Mouse (Mus musculus) CH12.LX (cell line): ENCODE data around the gene Rps6ka5. TPM values are rescaled to one million over a fixed set of nuclear protein-coding genes. Genes with fewer than 3 reads are reported as not detected.
A peak's percentile ranks its signal among the peaks of the same experiment; 100 is the strongest.

ENCODE experiments used
- DNase-seq: peaks from one replicate; pipeline ENCODE4 v3.0.0-alpha.2; 2013; ENCODE audit errors: extremely low read depth
- H3K27ac ChIP-seq: 2 replicates; pipeline ENCODE4 v1.5.1; 2012; ENCODE audit warnings: low read depth, mild to moderate bottlenecking, control low read depth, moderate library complexity; ENCODE audit not compliant: insufficient read depth
- H3K27me3 ChIP-seq: replicated peaks from 2 replicates; pipeline ENCODE3; 2012; ENCODE audit warnings: inconsistent platforms
- H3K36me3 ChIP-seq, 2 experiments: replicated peaks in 1 of 2; 2 replicates each; pipeline versions ENCODE3 to v1.6.1; 2012; ENCODE audit warnings: inconsistent platforms in 1 of 2, low read length in 1 of 2, mild to moderate bottlenecking in 1 of 2, mixed read lengths in 1 of 2, moderate library complexity in 1 of 2; ENCODE audit not compliant: control insufficient read depth in 1 of 2, insufficient read depth in 1 of 2
- H3K4me1 ChIP-seq, 2 experiments: 2 replicates each; pipeline ENCODE4 v1.6.1; 2012; ENCODE audit warnings: inconsistent platforms in 1 of 2, moderate library complexity in 1 of 2; ENCODE audit not compliant: insufficient read depth in 2 of 2, control insufficient read depth in 1 of 2
- H3K4me2 ChIP-seq: 2 replicates; pipeline ENCODE4 v1.6.1; 2012; ENCODE audit warnings: low read depth, mild to moderate bottlenecking, control low read depth; ENCODE audit not compliant: poor library complexity, insufficient read depth, severe bottlenecking
- H3K4me3 ChIP-seq, 3 experiments: fragments of 150-350 bp in 1 of 3; sonication (generic) in 1 of 3; replicated peaks in 1 of 3; 2 replicates each; pipeline versions ENCODE3 to v1.5.1; 2011 to 2012; ENCODE audit warnings: low read depth in 2 of 3, low read length in 2 of 3, mild to moderate bottlenecking in 2 of 3, moderate library complexity in 2 of 3, control low read depth in 1 of 3, improper control_type of control experiment in 1 of 3, inconsistent platforms in 1 of 3, mixed read lengths in 1 of 3; ENCODE audit not compliant: poor library complexity in 1 of 3
- H3K79me2 ChIP-seq: replicated peaks from 2 replicates; pipeline ENCODE4 v1.6.1; 2012; ENCODE audit warnings: mild to moderate bottlenecking, moderate library complexity; ENCODE audit not compliant: control insufficient read depth, poor library complexity, insufficient read depth, severe bottlenecking; ENCODE audit errors: extremely low read depth
- H3K9ac ChIP-seq: 2 replicates; pipeline ENCODE4 v1.6.1; 2012; ENCODE audit warnings: low read depth, mild to moderate bottlenecking, control low read depth, moderate library complexity; ENCODE audit not compliant: insufficient read depth
- H3K9me3 ChIP-seq: replicated peaks from 2 replicates; pipeline ENCODE3; 2012; ENCODE audit warnings: low read length, inconsistent platforms, mixed read lengths
- BHLHE40 ChIP-seq: IDR thresholded peaks from 2 replicates; pipeline ENCODE4 v1.6.1; 2011; ENCODE audit warnings: mild to moderate bottlenecking, low read depth, low read length, improper control_type of control experiment
- CHD1 ChIP-seq: IDR thresholded peaks from 2 replicates; pipeline ENCODE4 v1.6.1; 2012; ENCODE audit warnings: low read depth, low read length, improper control_type of control experiment, inconsistent platforms
- CHD2 ChIP-seq: IDR thresholded peaks from 2 replicates; pipeline ENCODE4 v1.6.1; 2011; ENCODE audit warnings: low read length, improper control_type of control experiment
- ELF1 ChIP-seq: IDR thresholded peaks from 2 replicates; pipeline ENCODE4 v1.6.1; 2014; ENCODE audit warnings: low read depth, mild to moderate bottlenecking, inconsistent platforms, low read length, improper control_type of control experiment
- EP300 ChIP-seq: IDR thresholded peaks from 2 replicates; pipeline ENCODE4 v1.6.1; 2011; ENCODE audit warnings: low read length, improper control_type of control experiment
- ETS1 ChIP-seq: conservative IDR thresholded peaks from 2 replicates; pipeline ENCODE4 v1.6.1; 2012; ENCODE audit warnings: low read depth, mild to moderate bottlenecking, inconsistent platforms, low read length, improper control_type of control experiment, moderate library complexity
- IRF4 ChIP-seq: IDR thresholded peaks from 2 replicates; pipeline ENCODE4 v1.6.1; 2014; ENCODE audit warnings: low read depth, mild to moderate bottlenecking, inconsistent platforms, low read length, improper control_type of control experiment
- JUN ChIP-seq: IDR thresholded peaks from 2 replicates; pipeline ENCODE4 v1.6.1; 2011; ENCODE audit warnings: low read depth, mild to moderate bottlenecking, low read length, improper control_type of control experiment, moderate library complexity; ENCODE audit not compliant: insufficient read depth
- JUND ChIP-seq: conservative IDR thresholded peaks from 2 replicates; pipeline ENCODE4 v1.6.1; 2011; ENCODE audit warnings: low read depth, low read length, improper control_type of control experiment
- KAT2A ChIP-seq: IDR thresholded peaks from 2 replicates; pipeline ENCODE4 v1.6.1; 2012; ENCODE audit warnings: low read length, improper control_type of control experiment, inconsistent platforms; ENCODE audit not compliant: insufficient replicate concordance
- MAFK ChIP-seq: IDR thresholded peaks from 2 replicates; pipeline ENCODE4 v1.6.1; 2011; ENCODE audit warnings: low read length, improper control_type of control experiment; ENCODE audit not compliant: insufficient replicate concordance
- MAX ChIP-seq: IDR thresholded peaks from 2 replicates; pipeline ENCODE4 v1.6.1; 2011; ENCODE audit warnings: low read length, improper control_type of control experiment
- MAZ ChIP-seq: IDR thresholded peaks from 2 replicates; pipeline ENCODE4 v1.6.1; 2012; ENCODE audit warnings: low read depth, mild to moderate bottlenecking, inconsistent platforms, low read length, improper control_type of control experiment, moderate library complexity
- MYC ChIP-seq: IDR thresholded peaks from 2 replicates; pipeline ENCODE4 v1.6.1; 2011; ENCODE audit warnings: low read depth, mild to moderate bottlenecking, improper control_type of control experiment, low read length
- NELFE ChIP-seq: IDR thresholded peaks from 2 replicates; pipeline ENCODE4 v1.6.1; 2011; ENCODE audit warnings: low read depth, low read length, improper control_type of control experiment
- NRF1 ChIP-seq: IDR thresholded peaks from 2 replicates; pipeline ENCODE4 v1.6.1; 2014; ENCODE audit warnings: low read depth, mild to moderate bottlenecking, inconsistent platforms, low read length, improper control_type of control experiment, moderate library complexity
- RAD21 ChIP-seq: IDR thresholded peaks from 2 replicates; pipeline ENCODE4 v1.6.1; 2011; ENCODE audit warnings: low read depth, mild to moderate bottlenecking, low read length, improper control_type of control experiment, moderate library complexity
- SMC3 ChIP-seq: IDR thresholded peaks from 2 replicates; pipeline ENCODE4 v1.6.1; 2011; ENCODE audit warnings: low read depth, low read length, improper control_type of control experiment
- TCF12 ChIP-seq: IDR thresholded peaks from 2 replicates; pipeline ENCODE4 v1.6.1; 2014; ENCODE audit warnings: low read depth, mild to moderate bottlenecking, inconsistent platforms, low read length, improper control_type of control experiment
- USF1 ChIP-seq: IDR thresholded peaks from 2 replicates; pipeline ENCODE4 v1.6.1; 2014; ENCODE audit warnings: low read depth, mild to moderate bottlenecking, inconsistent platforms, low read length, improper control_type of control experiment
- USF2 ChIP-seq: conservative IDR thresholded peaks from 2 replicates; pipeline ENCODE4 v1.6.1; 2011; ENCODE audit warnings: low read depth, low read length, improper control_type of control experiment
- ZC3H11A ChIP-seq: IDR thresholded peaks from 2 replicates; pipeline ENCODE4 v1.6.1; 2012; ENCODE audit warnings: low read depth, mild to moderate bottlenecking, inconsistent platforms, low read length, improper control_type of control experiment
- ZMIZ1 ChIP-seq: IDR thresholded peaks from 2 replicates; pipeline ENCODE4 v1.6.1; 2012; ENCODE audit warnings: low read depth, mild to moderate bottlenecking, inconsistent platforms, low read length, improper control_type of control experiment
- dilution Hi-C: fragments of 300-500 bp; cut with MboI; formaldehyde crosslinking; loops from 2 replicates; pipeline ENCODE4 v1.14.3; 2020; ENCODE audit warnings: low sequenced_read_pairs; ENCODE audit not compliant: extremely low pct_unique_long_range_greater_than_20kb, extremely low pct_ligation_motif_present
- in situ Hi-C: fragments of 300-500 bp; cut with MboI; formaldehyde crosslinking; loops from 3 replicates; pipeline ENCODE4 v1.14.3; 2019; ENCODE audit warnings: low sequenced_read_pairs, low pct_ligation_motif_present, low pct_unique_long_range_greater_than_20kb, mixed read lengths
- polyA plus RNA-seq: library from polyadenylated mRNA; unstranded; fragments of >175 nt; gene quantifications from 2 replicates; pipeline ENCODE4 v1.2.1, GENCODE M21; 2012; ENCODE audit warnings: low read depth; ENCODE audit not compliant: insufficient read length
- total RNA-seq, 2 experiments: library from RNA; depleted of rRNA; stranded (reverse); fragments of 300-350 nt in 1 of 2; fragments of >200 nt in 1 of 2; gene quantifications; 2 replicates each; pipeline ENCODE4 v1.2.3; 2012 to 2014

Rps6ka5 gene
- total and polyA plus RNA-seq, 3 experiments: 2.9 to 6.2 (median 4.8) TPM

GRCm38 (mm10) chr12:100716969-100717368 lies 9.8 kb downstream of the Rps6ka5 start:
- Histone ChIP-seq H3K4me3 (no peak overlapping the region), H3K4me1 (peaks cover 5 to 27% of the 10 kb centered on the region in 2 experiments; a peak in 3 of 4 replicates), H3K27me3 (no peaks in the 10 kb centered on the region), H3K79me2 (peaks cover 5% of the 10 kb centered on the region; the same call in 1 of the 2 replicates), H3K9ac (no peak overlapping the region), H3K27ac (no peak overlapping the region), H3K9me3 (no peaks in the 10 kb centered on the region), H3K4me2 (no peak overlapping the region), H3K36me3 (peaks cover 0 to 2% of the 10 kb centered on the region in 2 experiments)
- TF ChIP-seq SMC3 (no peak), JUND (no peak), MYC (no peak), ZC3H11A (no peak), BHLHE40 (no peak), JUN (no peak), MAZ (no peak), NRF1 (no peak), NELFE (no peak), USF2 (no peak), ZMIZ1 (no peak)
- no peak for DNase-seq
- in situ Hi-C loops: no loop called here
- dilution Hi-C loops: no loop called here

GRCm38 (mm10) chr12:100711819-100712218 lies 15.0 kb downstream of the Rps6ka5 start:
- Histone ChIP-seq H3K4me3 (peak overlapping the region in 1 of 3 experiments; percentile 52), H3K79me2 (0 out of 2 replicates have a peak, but pooled peaks cover 6% of the 10 kb centered on the region), H3K27ac (peak overlapping the region; percentile 85), H3K9ac (peak overlapping the region; percentile 37), H3K4me2 (peak overlapping the region; percentile 98), H3K27me3 (no peaks in the 10 kb centered on the region), H3K4me1 (peaks cover 11 to 45% of the 10 kb centered on the region in 2 experiments; a peak in 3 of 4 replicates), H3K9me3 (no peaks in the 10 kb centered on the region), H3K36me3 (no peaks in the 10 kb centered on the region)
- dilution Hi-C loops: no loop called here
- peak; percentile 76 for TF ChIP-seq EP300
- peak; percentile 54; the same call in 1 of the 2 replicates for TF ChIP-seq CHD1
- no peak for TF ChIP-seq JUND
- TF ChIP-seq TCF12: peak; percentile 33; the same call in 1 of the 2 replicates
- TF ChIP-seq ETS1: peak; percentile 42; the same call in 1 of the 2 replicates
- TF ChIP-seq MAX: 0 out of 2 replicates have a peak, but pooled peaks have one; percentile 41
- TF ChIP-seq USF1: no peak
- 0 out of 2 replicates have a peak, but pooled peaks have one; percentile 25 for TF ChIP-seq MAFK
- TF ChIP-seq IRF4: peak; percentile 57
- 0 out of 2 replicates have a peak, but pooled peaks have one; percentile 15 for TF ChIP-seq BHLHE40
- no peak for TF ChIP-seq RAD21
- TF ChIP-seq CHD2: peak; percentile 42; the same call in 1 of the 2 replicates
- no peak for TF ChIP-seq MYC
- 0 out of 2 replicates have a peak, but pooled peaks have one; percentile 24 for TF ChIP-seq KAT2A
- TF ChIP-seq ELF1: peak; percentile 54
- peak; percentile 55 for DNase-seq
- in situ Hi-C loops: no loop called here
